Mouse (Mus musculus): ENCODE results near the gene 4930430A15Rik. TPM values are rescaled to one million over a fixed set of nuclear protein-coding genes. Genes with fewer than 3 reads are reported as not detected.

4930430A15Rik gene
- total and polyA plus RNA-seq, 2 experiments from 2014 or later, result not detected

DNA sequence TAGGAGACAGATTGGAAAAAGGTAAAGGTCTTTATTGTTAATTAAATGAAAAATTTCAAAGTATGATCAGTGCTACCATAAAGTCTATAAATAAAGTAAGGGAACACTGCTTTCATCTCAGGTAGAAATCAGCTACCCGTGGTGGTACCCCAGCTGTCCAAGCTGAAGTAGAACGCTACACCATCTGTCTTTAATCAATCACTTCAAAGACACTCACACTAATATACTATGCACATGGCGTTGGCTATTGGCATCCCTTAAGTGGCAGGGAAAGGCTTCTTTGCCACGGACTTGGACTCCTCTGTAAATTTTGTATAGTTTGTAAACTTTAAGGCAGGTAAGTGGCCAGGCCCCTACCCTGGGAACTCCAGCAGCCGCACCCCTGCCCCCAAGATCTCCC, 93.7 kb downstream of the 4930430A15Rik start:
- no peak for DNase-seq (ENCODE audit: low spot score)
- H3K4me1 ChIP-seq (ENCODE audit: insufficient read depth, low read length), result no peaks in the 10 kb centered on the region
- H3K4me3 ChIP-seq (ENCODE audit: low read depth, low read length), result no peak overlapping the region
- H3K36me3 ChIP-seq (ENCODE audit: insufficient read depth, low read length), result no peaks in the 10 kb centered on the region
- no peak overlapping the region for H3K9ac ChIP-seq (replicated peaks; ENCODE audit: low read length, poor library complexity, severe bottlenecking)
- no peaks in the 10 kb centered on the region for H3K27me3 ChIP-seq (ENCODE audit: insufficient read depth, low read length)
- ATAC-seq (ENCODE audit: low FRiP score), result no peak
- H3K9me3 ChIP-seq (ENCODE audit: low read length), result no peaks in the 10 kb centered on the region
- WGBS, result 74% methylated on average over 5 of the region's 5 CpGs
- no peak for TF ChIP-seq CTCF (IDR thresholded peaks at IDR 0.05)
- H3K4me2 ChIP-seq (ENCODE audit: low read depth, low read length, poor library complexity, severe bottlenecking), result no peak overlapping the region
- no peak overlapping the region for H3K27ac ChIP-seq (ENCODE audit: low read depth, low read length)

Other genes with a start within 250 kb of the 4930430A15Rik start
- not detected in 2 replicates for gene Gm13941, start 123.6 kb downstream of the 4930430A15Rik start, total RNA-seq (2014; rRNA removed)
- gene Gm13941, start 123.6 kb downstream of the 4930430A15Rik start, polyA plus RNA-seq (2015; fragmentation: Nextera tagmentation; extraction: Ambion mirVana), result not detected in 2 replicates
- not detected in 2 replicates for gene Gm15130, start 76.7 kb downstream of the 4930430A15Rik start, total RNA-seq (2014; rRNA removed)
- gene Gm15130, start 76.7 kb downstream of the 4930430A15Rik start, polyA plus RNA-seq (2015; fragmentation: Nextera tagmentation; extraction: Ambion mirVana), result not detected in 2 replicates
- gene Olfr1275, start 5.7 kb upstream of the 4930430A15Rik start, total RNA-seq (2014; rRNA removed), result not detected in 2 replicates
- not detected in 2 replicates for gene Olfr1275, start 5.7 kb upstream of the 4930430A15Rik start, polyA plus RNA-seq (2015; fragmentation: Nextera tagmentation; extraction: Ambion mirVana)
- gene Olfr1276, start 24.9 kb upstream of the 4930430A15Rik start, total RNA-seq (2014; rRNA removed), result not detected in 2 replicates
- not detected in 2 replicates for gene Olfr1276, start 24.9 kb upstream of the 4930430A15Rik start, polyA plus RNA-seq (2015; fragmentation: Nextera tagmentation; extraction: Ambion mirVana)
- not detected in 2 replicates for gene Olfr1277, start 44.5 kb upstream of the 4930430A15Rik start, total RNA-seq (2014; rRNA removed)
- gene Olfr1277, start 44.5 kb upstream of the 4930430A15Rik start, polyA plus RNA-seq (2015; fragmentation: Nextera tagmentation; extraction: Ambion mirVana), result not detected in 2 replicates
- not detected in 2 replicates for gene Olfr1278, start 60.5 kb upstream of the 4930430A15Rik start, total RNA-seq (2014; rRNA removed)
- gene Olfr1278, start 60.5 kb upstream of the 4930430A15Rik start, polyA plus RNA-seq (2015; fragmentation: Nextera tagmentation; extraction: Ambion mirVana), result not detected in 2 replicates
- gene Olfr1279, start 71.0 kb upstream of the 4930430A15Rik start, total RNA-seq (2014; rRNA removed), result not detected in 2 replicates
- not detected in 2 replicates for gene Olfr1279, start 71.0 kb upstream of the 4930430A15Rik start, polyA plus RNA-seq (2015; fragmentation: Nextera tagmentation; extraction: Ambion mirVana)
- not detected in 2 replicates for gene Olfr1280, start 84.4 kb upstream of the 4930430A15Rik start, total RNA-seq (2014; rRNA removed)
- gene Olfr1280, start 84.4 kb upstream of the 4930430A15Rik start, polyA plus RNA-seq (2015; fragmentation: Nextera tagmentation; extraction: Ambion mirVana), result not detected in 2 replicates
- not detected in 2 replicates for gene Olfr1281, start 96.9 kb upstream of the 4930430A15Rik start, total RNA-seq (2014; rRNA removed)
- not detected in 2 replicates for gene Olfr1281, start 96.9 kb upstream of the 4930430A15Rik start, polyA plus RNA-seq (2015; fragmentation: Nextera tagmentation; extraction: Ambion mirVana)
- not detected in 2 replicates for gene Olfr1282, start 106.5 kb upstream of the 4930430A15Rik start, total RNA-seq (2014; rRNA removed)
- not detected in 2 replicates for gene Olfr1282, start 106.5 kb upstream of the 4930430A15Rik start, polyA plus RNA-seq (2015; fragmentation: Nextera tagmentation; extraction: Ambion mirVana)
- gene Olfr1283, start 137.2 kb upstream of the 4930430A15Rik start, total RNA-seq (2014; rRNA removed), result not detected in 2 replicates
- gene Olfr1283, start 137.2 kb upstream of the 4930430A15Rik start, polyA plus RNA-seq (2015; fragmentation: Nextera tagmentation; extraction: Ambion mirVana), result not detected in 2 replicates
- gene Olfr1284, start 145.9 kb upstream of the 4930430A15Rik start, total RNA-seq (2014; rRNA removed), result not detected in 2 replicates
- not detected in 2 replicates for gene Olfr1284, start 145.9 kb upstream of the 4930430A15Rik start, polyA plus RNA-seq (2015; fragmentation: Nextera tagmentation; extraction: Ambion mirVana)
- not detected in 2 replicates for gene Olfr1286, start 193.5 kb upstream of the 4930430A15Rik start, total RNA-seq (2014; rRNA removed)
- gene Olfr1286, start 193.5 kb upstream of the 4930430A15Rik start, polyA plus RNA-seq (2015; fragmentation: Nextera tagmentation; extraction: Ambion mirVana), result not detected in 2 replicates
- not detected in 2 replicates for gene Olfr1287, start 219.5 kb upstream of the 4930430A15Rik start, total RNA-seq (2014; rRNA removed)
- not detected in 2 replicates for gene Olfr1287, start 219.5 kb upstream of the 4930430A15Rik start, polyA plus RNA-seq (2015; fragmentation: Nextera tagmentation; extraction: Ambion mirVana)
- not detected in 2 replicates for gene Olfr1288, start 244.5 kb upstream of the 4930430A15Rik start, total RNA-seq (2014; rRNA removed)
- gene Olfr1288, start 244.5 kb upstream of the 4930430A15Rik start, polyA plus RNA-seq (2015; fragmentation: Nextera tagmentation; extraction: Ambion mirVana), result not detected in 2 replicates